Mouse (Mus musculus) ES-Bruce4 (cell line): ENCODE measurements around the gene Phgr1. TPM values are rescaled to one million over a fixed set of nuclear protein-coding genes. Genes with fewer than 3 reads are reported as not detected.

Source experiments
- H3K27ac ChIP-seq: 2 replicates; pipeline ENCODE4 v1.5.1; 2012; ENCODE audit warnings: low read length, inconsistent platforms; ENCODE audit not compliant: insufficient read depth
- H3K27me3 ChIP-seq: 2 replicates; pipeline ENCODE4 v1.6.1; 2012; ENCODE audit warnings: mild to moderate bottlenecking, low read length, inconsistent platforms; ENCODE audit not compliant: control insufficient read depth, poor library complexity, insufficient read depth, severe bottlenecking
- H3K36me3 ChIP-seq: 2 replicates; pipeline ENCODE4 v1.6.1; 2012; ENCODE audit warnings: inconsistent platforms, mild to moderate bottlenecking, low read length, moderate library complexity; ENCODE audit not compliant: control insufficient read depth, poor library complexity, insufficient read depth, severe bottlenecking
- H3K4me1 ChIP-seq: one replicate; pipeline ENCODE4 v1.8.1; 2011; ENCODE audit warnings: low read length; ENCODE audit not compliant: control insufficient read depth, insufficient read depth
- H3K4me3 ChIP-seq: 2 replicates; pipeline ENCODE4 v1.5.1; 2011; ENCODE audit warnings: low read depth, mild to moderate bottlenecking, low read length
- H3K9ac ChIP-seq: 2 replicates; pipeline ENCODE4 v1.6.1; 2012; ENCODE audit warnings: low read depth, mild to moderate bottlenecking, inconsistent platforms; ENCODE audit not compliant: poor library complexity, severe bottlenecking
- H3K9me3 ChIP-seq: replicated peaks from 2 replicates; pipeline ENCODE4 v1.6.1; 2012; ENCODE audit warnings: mild to moderate bottlenecking, low read length, inconsistent platforms; ENCODE audit not compliant: control insufficient read depth, poor library complexity, insufficient read depth, severe bottlenecking
- CTCF ChIP-seq: IDR thresholded peaks from one replicate; pipeline ENCODE4 v1.8.1; 2011; ENCODE audit warnings: low read depth, low read length
- EP300 ChIP-seq: IDR thresholded peaks from 2 replicates; pipeline ENCODE4 v1.6.1; 2011; ENCODE audit warnings: low read depth, low read length; ENCODE audit not compliant: insufficient read depth
- POLR2A ChIP-seq: IDR thresholded peaks from one replicate; pipeline ENCODE4 v1.8.1; 2011; ENCODE audit warnings: low read length; ENCODE audit not compliant: insufficient read depth
- polyA plus RNA-seq: library from polyadenylated mRNA; stranded (reverse); fragments of >200 nt; gene quantifications from 2 replicates; pipeline ENCODE4 v1.2.4, GENCODE M21; 2011; ENCODE audit warnings: low read depth; ENCODE audit not compliant: missing spikeins, insufficient read depth, insufficient read length

Gene Phgr1
- polyA plus RNA-seq, 1 experiment = not detected

GRCm38 (mm10) chr2:118747301-118747960 is 25.1 kb upstream of the Phgr1 start:
- H3K27me3 ChIP-seq = peaks cover 27% of the 10 kb centered on the region
- no peak overlapping the region for H3K4me3 ChIP-seq
- H3K36me3 ChIP-seq = no peaks in the 10 kb centered on the region
- no peak overlapping the region for H3K9ac ChIP-seq
- TF ChIP-seq CTCF = no peak
- TF ChIP-seq EP300 = no peak
- TF ChIP-seq POLR2A = no peak
- no peaks in the 10 kb centered on the region for H3K4me1 ChIP-seq
- H3K9me3 ChIP-seq = no peaks in the 10 kb centered on the region
- no peak overlapping the region for H3K27ac ChIP-seq

- TF ChIP-seq EP300 (no peak), POLR2A (no peak), CTCF (no peak)
- no peaks in the 10 kb centered on the region for H3K4me1 ChIP-seq
- no peak overlapping the region for H3K9ac ChIP-seq
Observed at GRCm38 (mm10) chr2:118749341-118749884, 23.2 kb upstream of the Phgr1 start.

DNA sequence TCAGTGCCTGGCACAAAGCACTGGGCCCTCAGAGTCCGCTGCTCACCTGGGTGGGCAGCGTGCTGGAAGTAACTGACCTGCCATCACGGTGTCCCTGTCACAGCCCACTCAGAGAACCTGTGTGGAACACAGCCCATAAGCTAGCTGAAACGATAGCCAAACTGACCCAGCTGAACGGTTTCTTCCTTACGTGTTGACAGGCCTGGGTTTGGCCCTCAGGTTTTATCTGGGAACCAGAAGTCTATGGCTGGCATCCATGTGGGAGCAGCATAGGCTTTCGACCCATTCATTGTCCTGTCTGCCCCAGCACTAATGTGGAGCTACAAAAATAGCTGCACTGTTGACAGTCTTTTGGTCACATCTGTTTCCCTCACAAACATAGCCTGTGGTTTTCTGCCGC is 22.1 kb upstream of the Phgr1 start:
- Histone ChIP-seq H3K4me3 (no peak overlapping the region), H3K27me3 (peaks cover 22% of the 10 kb centered on the region), H3K4me1 (no peaks in the 10 kb centered on the region), H3K9me3 (no peaks in the 10 kb centered on the region), H3K36me3 (no peaks in the 10 kb centered on the region), H3K9ac (no peak overlapping the region), H3K27ac (no peak overlapping the region)
- no peak for TF ChIP-seq CTCF
- TF ChIP-seq EP300 = no peak
- TF ChIP-seq POLR2A = no peak

More at GRCm38 (mm10) chr2:118749341-118749884, 23.2 kb upstream of the Phgr1 start:
- Histone ChIP-seq H3K27ac (no peak overlapping the region), H3K9me3 (no peaks in the 10 kb centered on the region), H3K27me3 (peaks cover 24% of the 10 kb centered on the region), H3K36me3 (no peaks in the 10 kb centered on the region), H3K4me3 (no peak overlapping the region)

GRCm38 (mm10) chr2:118751896-118752791 is 20.4 kb upstream of the Phgr1 start:
- TF ChIP-seq EP300 (no peak), CTCF (no peak), POLR2A (no peak)
- Histone ChIP-seq H3K36me3 (no peaks in the 10 kb centered on the region), H3K4me3 (no peak overlapping the region), H3K27me3 (peaks cover 8% of the 10 kb centered on the region; the same call in 1 of the 2 replicates), H3K9ac (no peak overlapping the region), H3K9me3 (no peaks in the 10 kb centered on the region), H3K4me1 (no peaks in the 10 kb centered on the region), H3K27ac (no peak overlapping the region)

DNA sequence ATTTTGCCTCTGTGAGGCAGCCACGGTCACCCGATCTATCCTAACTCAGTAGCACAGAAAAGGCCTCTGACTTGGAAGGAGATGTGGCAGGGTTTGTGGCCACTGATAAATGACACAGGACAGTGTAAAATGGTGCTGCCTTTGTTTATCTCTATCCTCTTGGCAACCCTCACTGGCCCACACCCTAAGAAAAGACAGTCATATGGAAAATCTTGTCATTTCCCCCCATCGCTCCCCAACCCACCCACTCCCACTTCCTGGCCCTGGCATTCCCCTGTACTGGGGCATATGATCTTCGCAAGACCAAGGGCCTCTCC is 19.8 kb upstream of the Phgr1 start:
- TF ChIP-seq EP300 = no peak
- no peak for TF ChIP-seq CTCF
- no peak for TF ChIP-seq POLR2A
- H3K27ac ChIP-seq = no peak overlapping the region
- H3K4me3 ChIP-seq = no peak overlapping the region
- H3K9ac ChIP-seq = no peak overlapping the region
- no peaks in the 10 kb centered on the region for H3K36me3 ChIP-seq
- H3K4me1 ChIP-seq = no peaks in the 10 kb centered on the region
- no peaks in the 10 kb centered on the region for H3K9me3 ChIP-seq
- H3K27me3 ChIP-seq = peaks cover 2% of the 10 kb centered on the region; the same call in 1 of the 2 replicates

- H3K27ac ChIP-seq = no peak overlapping the region
- TF ChIP-seq EP300 = no peak
- no peak for TF ChIP-seq CTCF
- no peak for TF ChIP-seq POLR2A
- H3K27me3 ChIP-seq = no peaks in the 10 kb centered on the region
Observed at GRCm38 (mm10) chr2:118754143-118754542, 18.4 kb upstream of the Phgr1 start.

More at GRCm38 (mm10) chr2:118754143-118754542, 18.4 kb upstream of the Phgr1 start:
- H3K36me3 ChIP-seq = no peaks in the 10 kb centered on the region
- no peaks in the 10 kb centered on the region for H3K9me3 ChIP-seq
- H3K4me3 ChIP-seq = no peak overlapping the region
- H3K9ac ChIP-seq = no peak overlapping the region
- H3K4me1 ChIP-seq = no peaks in the 10 kb centered on the region
